Mouse (Mus musculus): ENCODE measurements around the gene Rasl10b. TPM values are rescaled to one million over a fixed set of nuclear protein-coding genes. Genes with fewer than 3 reads are reported as not detected.

Rasl10b gene
- polyA plus RNA-seq, 1 experiment from 2014 or later: 1.5 TPM

DNA sequence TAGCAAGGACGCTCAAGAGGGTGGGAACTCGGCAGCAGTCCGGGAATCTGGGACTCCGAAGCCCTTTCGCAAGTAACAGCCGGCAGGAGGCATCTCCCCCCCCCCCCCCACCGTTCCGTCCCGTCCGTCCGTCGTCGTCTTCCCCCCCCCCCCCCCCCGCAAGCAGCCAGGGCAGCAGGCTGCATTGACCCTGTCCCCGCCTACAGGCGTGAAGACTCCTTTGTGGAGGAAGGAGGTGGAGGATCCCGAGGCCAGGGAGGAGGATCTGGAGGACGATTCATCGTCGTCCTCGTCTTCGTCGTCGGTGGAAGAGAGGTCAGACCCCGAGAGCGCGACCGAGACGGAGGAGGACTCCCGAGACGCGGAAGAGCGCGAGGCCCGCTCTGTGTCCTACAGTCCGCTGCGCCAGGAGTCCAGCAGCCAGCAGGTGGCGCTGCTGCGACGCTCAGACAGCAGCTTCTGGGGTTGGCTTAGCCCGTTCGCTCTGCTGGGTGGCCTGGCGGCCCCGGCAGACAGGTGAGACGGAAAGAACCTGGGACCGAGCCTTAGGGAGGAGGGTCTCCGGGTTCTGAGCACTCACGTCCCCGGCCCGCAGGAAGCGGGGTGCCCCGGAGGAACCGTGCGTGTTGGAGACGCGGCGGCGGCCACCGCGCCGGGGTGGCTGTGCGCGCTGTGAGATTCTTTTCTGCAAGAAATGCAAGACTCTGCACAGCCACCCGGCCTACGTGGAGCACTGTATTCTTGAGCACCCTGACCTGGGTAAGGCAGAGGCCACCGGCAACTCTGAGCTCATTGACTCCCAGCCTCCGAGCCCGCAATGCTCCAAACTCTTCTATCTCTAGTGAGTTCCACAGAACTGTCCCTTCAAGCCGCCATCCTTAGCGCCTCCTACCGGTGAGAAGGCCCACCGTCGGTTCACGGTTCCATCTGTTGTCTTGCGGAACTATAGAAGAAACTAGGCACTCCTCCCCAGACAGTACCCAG is 31.4 kb downstream of the Rasl10b start:
- Histone ChIP-seq H3K9me3 (ENCODE audit: control insufficient read depth, low read length) (no peaks in the 10 kb centered on the region), H3K27ac (ENCODE audit: low read depth, low read length) (no peak overlapping the region), H3K4me2 (peak overlapping the region; percentile 97), H3K4me1 (replicated peaks; ENCODE audit: control insufficient read depth, insufficient read depth, low read length) (peaks cover 13% of the 10 kb centered on the region), H3K4me3 (ENCODE audit: low read depth, low read length) (peak overlapping the region; percentile 64), H3K27me3 (replicated peaks; ENCODE audit: control insufficient read depth, insufficient read depth, low read length) (peaks cover 49% of the 10 kb centered on the region), H3K9ac (ENCODE audit: low read depth, low read length) (peak overlapping the region; percentile 66), H3K36me3 (ENCODE audit: control insufficient read depth, insufficient read depth, low read length) (no peaks in the 10 kb centered on the region)
- under 1% methylated on average over 66 of the region's 75 CpGs for WGBS
- DNase-seq (ENCODE audit: low spot score) (peak; percentile 85), ATAC-seq (replicated peaks; ENCODE audit: low FRiP score) (peak; percentile 92)

DNA sequence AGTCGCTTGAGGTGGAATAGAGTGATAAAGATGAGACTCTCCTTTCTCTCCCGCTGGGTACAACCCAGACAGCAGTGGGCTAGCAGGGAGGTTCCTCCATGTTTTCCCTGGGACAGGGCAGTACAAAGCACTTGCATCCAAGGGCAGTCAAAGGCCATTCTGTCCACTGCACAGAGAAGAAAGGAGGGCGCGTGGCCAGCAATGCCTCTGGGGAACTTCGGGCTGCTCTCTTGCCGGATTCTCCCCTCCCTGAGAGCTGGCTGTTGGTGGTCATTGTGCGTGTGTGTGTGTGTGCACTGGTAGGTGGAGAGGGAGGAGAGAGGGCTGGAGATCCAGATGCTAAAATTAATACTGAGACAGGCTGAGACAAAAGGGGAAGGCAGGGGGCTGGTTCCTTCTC is 32.3 kb downstream of the Rasl10b start:
- Histone ChIP-seq H3K4me3 (ENCODE audit: low read depth, low read length) (no peak overlapping the region), H3K27ac (ENCODE audit: low read depth, low read length) (no peak overlapping the region), H3K4me2 (peak overlapping the region; percentile 97), H3K27me3 (replicated peaks; ENCODE audit: control insufficient read depth, insufficient read depth, low read length) (peaks cover 53% of the 10 kb centered on the region), H3K9me3 (ENCODE audit: control insufficient read depth, low read length) (no peaks in the 10 kb centered on the region), H3K36me3 (ENCODE audit: control insufficient read depth, insufficient read depth, low read length) (no peaks in the 10 kb centered on the region), H3K4me1 (replicated peaks; ENCODE audit: control insufficient read depth, insufficient read depth, low read length) (peaks cover 13% of the 10 kb centered on the region), H3K9ac (ENCODE audit: low read depth, low read length) (no peak overlapping the region)
- DNase-seq (ENCODE audit: low spot score) (no peak), ATAC-seq (replicated peaks; ENCODE audit: low FRiP score) (no peak)
- WGBS: 48% methylated on average over 7 of the region's 7 CpGs

DNA sequence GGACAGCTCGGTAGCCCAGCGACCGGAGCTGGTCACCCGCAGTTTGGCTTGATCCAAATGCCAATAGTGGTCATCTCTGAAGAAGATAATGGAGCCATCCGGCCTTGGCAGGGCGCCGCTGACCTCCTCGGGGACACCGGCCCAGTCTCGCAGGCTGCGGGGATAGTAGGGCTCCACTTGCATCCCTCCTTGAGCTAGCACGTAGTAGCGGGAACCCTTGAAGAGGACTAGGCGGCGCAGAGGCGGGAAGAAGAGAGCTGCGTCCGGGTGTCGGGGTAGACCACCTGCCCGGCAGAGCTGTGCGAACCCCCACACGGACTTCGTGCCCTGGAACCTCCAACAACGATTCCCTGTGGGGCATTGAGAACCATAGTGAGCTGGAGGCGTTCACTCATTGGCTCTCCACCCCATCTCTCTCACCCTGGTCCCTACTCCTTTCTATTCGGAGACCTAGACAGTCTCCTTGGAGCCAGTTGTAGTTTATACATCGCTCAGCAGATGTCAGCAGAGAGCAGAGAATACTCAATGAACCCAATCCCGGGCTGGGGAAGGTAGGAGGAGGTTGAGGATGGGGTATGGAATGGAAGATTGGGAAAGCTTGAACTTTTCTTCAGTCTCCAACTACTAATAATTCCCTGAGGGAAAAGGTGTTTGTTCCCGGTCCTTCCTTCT is 33.8 kb downstream of the Rasl10b start:
- H3K9me3 ChIP-seq (ENCODE audit: control insufficient read depth, low read length): no peaks in the 10 kb centered on the region
- peak overlapping the region; percentile 28; the same call in 1 of the 2 replicates for H3K4me3 ChIP-seq (ENCODE audit: low read depth, low read length)
- ATAC-seq (replicated peaks; ENCODE audit: low FRiP score): no peak
- H3K9ac ChIP-seq (ENCODE audit: low read depth, low read length): no peak overlapping the region
- no peak overlapping the region for H3K27ac ChIP-seq (ENCODE audit: low read depth, low read length)
- H3K4me1 ChIP-seq (replicated peaks; ENCODE audit: control insufficient read depth, insufficient read depth, low read length): peaks cover 13% of the 10 kb centered on the region
- H3K27me3 ChIP-seq (replicated peaks; ENCODE audit: control insufficient read depth, insufficient read depth, low read length): peaks cover 64% of the 10 kb centered on the region
- WGBS: 13% methylated on average over 29 of the region's 29 CpGs
- H3K36me3 ChIP-seq (ENCODE audit: control insufficient read depth, insufficient read depth, low read length): no peaks in the 10 kb centered on the region
- no peak for DNase-seq (ENCODE audit: low spot score)
- peak overlapping the region; percentile 50 for H3K4me2 ChIP-seq

DNA sequence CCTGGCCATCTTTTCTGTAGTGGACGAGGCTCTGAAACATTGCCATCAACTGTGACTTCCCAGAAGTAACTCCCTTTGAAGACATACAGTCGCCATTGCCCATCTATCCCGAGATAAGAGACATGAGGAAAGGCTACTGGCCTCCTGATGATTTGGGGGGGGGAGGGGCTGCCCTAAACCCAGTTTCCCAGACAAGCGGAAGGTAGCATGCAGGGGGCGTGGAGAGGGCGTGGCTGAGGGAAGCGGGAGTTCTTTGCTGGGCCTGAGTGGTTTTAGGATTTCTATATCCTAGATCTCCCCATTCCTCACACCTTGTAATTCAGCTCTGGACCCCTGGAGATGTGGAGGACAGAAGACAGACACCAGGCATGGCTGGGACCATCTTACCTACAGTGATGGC is 34.9 kb downstream of the Rasl10b start:
- Histone ChIP-seq H3K27me3 (replicated peaks; ENCODE audit: control insufficient read depth, insufficient read depth, low read length) (peaks cover 64% of the 10 kb centered on the region), H3K4me3 (ENCODE audit: low read depth, low read length) (no peak overlapping the region), H3K4me2 (no peak overlapping the region), H3K9ac (ENCODE audit: low read depth, low read length) (no peak overlapping the region), H3K27ac (ENCODE audit: low read depth, low read length) (no peak overlapping the region), H3K36me3 (ENCODE audit: control insufficient read depth, insufficient read depth, low read length) (no peaks in the 10 kb centered on the region), H3K4me1 (replicated peaks; ENCODE audit: control insufficient read depth, insufficient read depth, low read length) (peaks cover 17% of the 10 kb centered on the region), H3K9me3 (ENCODE audit: control insufficient read depth, low read length) (no peaks in the 10 kb centered on the region)
- ATAC-seq (replicated peaks; ENCODE audit: low FRiP score): no peak
- WGBS: 4% methylated on average over 7 of the region's 7 CpGs
- no peak for DNase-seq (ENCODE audit: low spot score)

GRCm38 (mm10) chr11:83445001-83445400 is 36.1 kb downstream of the Rasl10b start:
- Histone ChIP-seq H3K9ac (ENCODE audit: low read depth, low read length) (no peak overlapping the region), H3K27ac (ENCODE audit: low read depth, low read length) (no peak overlapping the region)
- WGBS: 21% methylated on average over 19 of the region's 19 CpGs

DNA sequence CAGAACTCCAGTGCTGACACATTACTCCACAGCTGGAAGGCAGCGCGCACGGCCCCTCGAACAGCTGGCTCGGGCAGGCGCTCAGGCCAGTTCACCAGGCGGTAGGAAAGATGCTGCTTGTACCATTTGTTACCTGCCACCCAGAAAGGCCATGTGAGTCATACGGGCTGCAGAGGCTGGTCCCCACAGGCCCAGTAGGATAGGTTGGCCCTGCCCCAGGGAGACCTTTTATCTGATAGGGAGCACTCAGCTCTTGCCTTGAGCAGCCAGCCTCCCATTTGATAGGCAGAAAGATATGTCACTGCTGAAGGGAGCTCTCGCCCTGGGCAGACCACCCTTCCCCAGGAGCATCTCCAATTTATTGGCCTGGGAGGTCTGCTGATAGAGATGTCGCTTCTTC is 38.7 kb downstream of the Rasl10b start:
- 64% methylated on average over 10 of the region's 10 CpGs for WGBS
- H3K27me3 ChIP-seq (replicated peaks; ENCODE audit: control insufficient read depth, insufficient read depth, low read length): peaks cover 46% of the 10 kb centered on the region
- peaks cover 20% of the 10 kb centered on the region for H3K4me1 ChIP-seq (replicated peaks; ENCODE audit: control insufficient read depth, insufficient read depth, low read length)
- H3K36me3 ChIP-seq (ENCODE audit: control insufficient read depth, insufficient read depth, low read length): no peaks in the 10 kb centered on the region
- no peaks in the 10 kb centered on the region for H3K9me3 ChIP-seq (ENCODE audit: control insufficient read depth, low read length)
- DNase-seq (ENCODE audit: low spot score) (no peak), ATAC-seq (replicated peaks; ENCODE audit: low FRiP score) (no peak)
- no peak overlapping the region for H3K9ac ChIP-seq (ENCODE audit: low read depth, low read length)
- H3K4me3 ChIP-seq (ENCODE audit: low read depth, low read length): no peak overlapping the region
- no peak overlapping the region for H3K4me2 ChIP-seq
- H3K27ac ChIP-seq (ENCODE audit: low read depth, low read length): no peak overlapping the region

More at GRCm38 (mm10) chr11:83445001-83445400, 36.1 kb downstream of the Rasl10b start:
- H3K4me2 ChIP-seq: peak overlapping the region; percentile 52
- H3K36me3 ChIP-seq (ENCODE audit: control insufficient read depth, insufficient read depth, low read length): no peaks in the 10 kb centered on the region
- DNase-seq (ENCODE audit: low spot score) (no peak), ATAC-seq (replicated peaks; ENCODE audit: low FRiP score) (no peak)
- H3K4me3 ChIP-seq (ENCODE audit: low read depth, low read length): 0 out of 2 replicates have a peak overlapping the region, but pooled peaks have one; percentile 20
- peaks cover 22% of the 10 kb centered on the region for H3K4me1 ChIP-seq (replicated peaks; ENCODE audit: control insufficient read depth, insufficient read depth, low read length)
- no peaks in the 10 kb centered on the region for H3K9me3 ChIP-seq (ENCODE audit: control insufficient read depth, low read length)
- peaks cover 64% of the 10 kb centered on the region for H3K27me3 ChIP-seq (replicated peaks; ENCODE audit: control insufficient read depth, insufficient read depth, low read length)

DNA sequence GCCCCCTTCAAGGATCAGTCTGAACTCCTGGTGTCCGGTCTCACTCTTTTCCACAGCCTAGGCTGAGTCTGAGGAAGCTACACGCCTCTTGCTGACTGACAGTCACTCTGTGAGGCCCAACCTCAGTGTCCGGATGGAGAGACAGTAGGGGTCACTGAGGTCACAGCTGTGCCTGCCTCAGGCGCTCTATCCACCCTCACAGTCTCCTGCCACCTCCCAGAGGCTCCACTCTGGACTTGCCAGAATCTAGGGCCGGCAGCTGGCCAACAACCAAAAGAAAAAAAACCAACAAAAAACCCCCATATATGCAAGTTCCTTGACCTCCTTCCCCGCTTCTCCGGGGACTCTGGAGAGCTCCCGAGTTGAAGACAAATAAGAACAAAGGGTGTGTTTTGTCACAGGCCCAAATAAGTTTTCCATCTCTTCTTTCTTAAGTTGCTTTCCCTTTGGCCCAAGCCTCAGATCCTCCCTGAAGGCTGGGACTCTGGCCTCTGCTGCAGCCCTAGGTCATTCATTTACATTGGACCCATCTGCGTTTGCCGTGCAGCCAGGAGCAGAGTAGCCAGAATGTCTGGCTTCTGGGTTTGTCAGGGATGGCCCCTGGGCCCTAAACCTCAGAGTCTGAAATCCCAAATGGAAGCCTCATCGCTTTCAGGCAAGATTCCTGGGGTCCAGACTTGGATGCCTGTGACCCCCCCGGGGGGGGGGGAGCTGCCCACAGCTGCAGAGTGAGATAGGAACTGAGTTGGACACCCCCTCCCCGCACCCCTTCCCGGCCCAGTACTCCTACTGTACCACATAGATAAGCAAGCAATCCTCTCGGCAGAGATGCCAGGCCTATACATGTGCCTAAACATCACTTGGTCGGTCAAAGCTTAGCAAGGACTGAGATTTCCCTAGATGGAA is 39.3 kb downstream of the Rasl10b start:
- Histone ChIP-seq H3K27me3 (replicated peaks; ENCODE audit: control insufficient read depth, insufficient read depth, low read length) (peaks cover 39% of the 10 kb centered on the region), H3K4me3 (ENCODE audit: low read depth, low read length) (no peak overlapping the region), H3K9ac (ENCODE audit: low read depth, low read length) (no peak overlapping the region), H3K4me1 (replicated peaks; ENCODE audit: control insufficient read depth, insufficient read depth, low read length) (peaks cover 20% of the 10 kb centered on the region), H3K4me2 (no peak overlapping the region), H3K36me3 (ENCODE audit: control insufficient read depth, insufficient read depth, low read length) (no peaks in the 10 kb centered on the region), H3K27ac (ENCODE audit: low read depth, low read length) (no peak overlapping the region), H3K9me3 (ENCODE audit: control insufficient read depth, low read length) (no peaks in the 10 kb centered on the region)
- WGBS: 38% methylated on average over 16 of the region's 16 CpGs
- ATAC-seq (replicated peaks; ENCODE audit: low FRiP score) (no peak), DNase-seq (ENCODE audit: low spot score) (no peak)

- Histone ChIP-seq H3K27me3 (replicated peaks; ENCODE audit: control insufficient read depth, insufficient read depth, low read length) (peaks cover 33% of the 10 kb centered on the region), H3K4me3 (ENCODE audit: low read depth, low read length) (no peak overlapping the region), H3K4me1 (replicated peaks; ENCODE audit: control insufficient read depth, insufficient read depth, low read length) (peaks cover 16% of the 10 kb centered on the region), H3K9ac (ENCODE audit: low read depth, low read length) (no peak overlapping the region), H3K4me2 (no peak overlapping the region), H3K36me3 (ENCODE audit: control insufficient read depth, insufficient read depth, low read length) (no peaks in the 10 kb centered on the region), H3K9me3 (ENCODE audit: control insufficient read depth, low read length) (no peaks in the 10 kb centered on the region), H3K27ac (ENCODE audit: low read depth, low read length) (no peak overlapping the region)
- no peak for ATAC-seq (replicated peaks; ENCODE audit: low FRiP score)
- DNase-seq (ENCODE audit: low spot score): no peak
Observed at GRCm38 (mm10) chr11:83448927-83449236, 39.9 kb downstream of the Rasl10b start.

Measured in liver, embryonic 11.5 days (tissue).